In the genomic region with DNA sequence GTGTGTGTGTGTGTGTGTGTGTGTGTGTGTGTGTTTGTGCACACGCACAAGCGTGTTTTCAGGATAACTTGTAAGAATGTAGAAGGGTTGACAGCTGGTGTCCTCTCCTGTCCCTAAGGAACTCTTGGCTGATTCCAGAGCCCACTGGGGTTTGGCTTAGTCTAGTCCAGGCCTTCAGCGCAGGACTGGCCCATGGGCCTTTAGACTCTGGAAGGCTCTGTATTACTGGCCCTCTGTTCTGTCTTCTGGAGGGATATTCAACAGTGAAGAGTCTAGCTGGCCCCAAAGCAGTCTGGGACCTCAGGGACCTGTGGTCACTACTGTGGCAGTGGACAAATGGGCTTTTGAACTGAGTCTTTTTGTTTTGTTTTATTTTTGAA, we compare ENCODE assay signal across 16 mouse cellular contexts.
"Had no signal": no experiment of that assay in that cellular context is flagged by ENCODE, and none has a peak within 500 bp of the region (broad histone marks: within the 10 kb centered on the region; RNA-seq: fewer than 3 reads in every experiment).

No protein-coding gene starts in this region.

- DNase-seq: kidney, adult 11 months; kidney, adult 8-10 months; kidney, postnatal 14 days; liver; lung, adult 2 months; lung, postnatal 14 days; lung, postnatal 4 days; retina, postnatal 1 day; thymus, adult 18-20 months; thymus, postnatal 36 days had no signal

- H3K27ac ChIP-seq: liver, embryonic 12.5 days; liver, embryonic 15.5 days; midbrain, embryonic 12.5 days; neural tube, embryonic 13.5 days had no signal

- H3K27me3 ChIP-seq: liver, embryonic 12.5 days; liver, embryonic 15.5 days; midbrain, embryonic 12.5 days; neural tube, embryonic 13.5 days had no signal

- H3K9ac ChIP-seq: liver, embryonic 12.5 days; liver, embryonic 15.5 days; midbrain, embryonic 12.5 days; neural tube, embryonic 13.5 days had no signal

- H3K36me3 ChIP-seq: liver, embryonic 12.5 days; liver, embryonic 15.5 days; midbrain, embryonic 12.5 days; neural tube, embryonic 13.5 days had no signal

- H3K9me3 ChIP-seq: liver, embryonic 12.5 days; liver, embryonic 15.5 days; midbrain, embryonic 12.5 days; neural tube, embryonic 13.5 days had no signal

- H3K4me3 ChIP-seq: liver, embryonic 12.5 days; liver, embryonic 15.5 days; midbrain, embryonic 12.5 days; myocyte; neural tube, embryonic 13.5 days had no signal

- ATAC-seq: liver, embryonic 12.5 days; midbrain, embryonic 16.5 days had no signal

- H3K4me2 ChIP-seq: liver, embryonic 12.5 days; liver, embryonic 15.5 days; midbrain, embryonic 12.5 days; neural tube, embryonic 13.5 days had no signal

- H3K4me1 ChIP-seq: midbrain, embryonic 12.5 days; neural tube, embryonic 13.5 days had no signal
